Mouse (Mus musculus) limb, embryonic 14.5 days (tissue): Measurements from ENCODE around the gene Gm4756. TPM values are rescaled to one million over a fixed set of nuclear protein-coding genes. Genes with fewer than 3 reads are reported as not detected.

Experiments used
- ATAC-seq: fragments of 200-750 bp; cut with Nextera tagmentation; 2 replicates; pipeline ENCODE4 v1.8.0; 2017; ENCODE audit warnings: low read depth, moderate number of reproducible peaks, moderate TSS enrichment; ENCODE audit not compliant: low FRiP score
- DNase-seq: peaks from one replicate; pipeline ENCODE4 v3.0.0-alpha.2; 2015; ENCODE audit warnings: low spot score
- H3K27ac ChIP-seq: fragments of 300-500 bp; sonication (generic); replicated peaks from 2 replicates; pipeline ENCODE4 v1.5.1; 2014; ENCODE audit warnings: low read depth, mild to moderate bottlenecking, low read length, moderate library complexity, mixed read lengths
- H3K27me3 ChIP-seq: fragments of 300-500 bp; sonication (generic); 2 replicates; pipeline ENCODE4 v1.6.1; 2014; ENCODE audit warnings: low read length, mixed read lengths; ENCODE audit not compliant: control insufficient read depth, insufficient read depth
- H3K36me3 ChIP-seq: fragments of 300-500 bp; sonication (generic); 2 replicates; pipeline ENCODE4 v1.6.1; 2014; ENCODE audit warnings: mild to moderate bottlenecking, low read length, moderate library complexity, mixed read lengths; ENCODE audit not compliant: control insufficient read depth, insufficient read depth
- H3K4me1 ChIP-seq: fragments of 300-500 bp; sonication (generic); 2 replicates; pipeline ENCODE4 v1.6.1; 2014; ENCODE audit warnings: antibody characterized with exemption, low read length, mixed read lengths; ENCODE audit not compliant: control insufficient read depth, insufficient read depth
- H3K4me2 ChIP-seq: fragments of 300-500 bp; sonication (generic); replicated peaks from 2 replicates; pipeline ENCODE4 v1.6.1; 2014; ENCODE audit warnings: low read depth, mild to moderate bottlenecking, low read length, moderate library complexity; ENCODE audit not compliant: severe bottlenecking
- H3K4me3 ChIP-seq: fragments of 300-500 bp; sonication (generic); replicated peaks from 2 replicates; pipeline ENCODE4 v1.5.1; 2014; ENCODE audit warnings: low read length
- H3K9ac ChIP-seq: fragments of 300-500 bp; sonication (generic); 2 replicates; pipeline ENCODE4 v1.6.1; 2014; ENCODE audit warnings: mild to moderate bottlenecking, low read depth, low read length, moderate library complexity; ENCODE audit not compliant: severe bottlenecking
- H3K9me3 ChIP-seq: fragments of 300-500 bp; sonication (generic); 2 replicates; pipeline ENCODE4 v1.6.1; 2016; ENCODE audit warnings: low read length; ENCODE audit not compliant: control insufficient read depth
- POLR2A ChIP-seq: fragments of 200-500 bp; IDR thresholded peaks from 2 replicates; pipeline ENCODE4 v1.8.0; 2012; ENCODE audit warnings: inconsistent platforms, mild to moderate bottlenecking, moderate library complexity, borderline replicate concordance; ENCODE audit not compliant: insufficient read depth, insufficient read length; ENCODE audit errors: extremely low read depth
- WGBS: fragments of 180-500 bp; shearing (Covaris S2); extraction: QIAGEN DNeasy Blood & Tissue Kit; methylation state at CpG from one replicate; pipeline ENCODE4 v1.1.7; 2014; 5-methylcytosine and 5-hydroxymethylcytosine counted together
- polyA plus RNA-seq, 2 experiments: library from polyadenylated mRNA; depleted of rRNA in 1 of 2; stranded (reverse) in 1 of 2; unstranded in 1 of 2; fragments of >200 nt; fragmentation: Nextera tagmentation in 1 of 2; extraction: Ambion mirVana in 1 of 2; gene quantifications; 2 replicates each; pipeline versions ENCODE4 v1.2.1 to v1.2.3; 2012 to 2014

Gm4756 gene
- polyA plus RNA-seq, 2 experiments = not detected

DNA sequence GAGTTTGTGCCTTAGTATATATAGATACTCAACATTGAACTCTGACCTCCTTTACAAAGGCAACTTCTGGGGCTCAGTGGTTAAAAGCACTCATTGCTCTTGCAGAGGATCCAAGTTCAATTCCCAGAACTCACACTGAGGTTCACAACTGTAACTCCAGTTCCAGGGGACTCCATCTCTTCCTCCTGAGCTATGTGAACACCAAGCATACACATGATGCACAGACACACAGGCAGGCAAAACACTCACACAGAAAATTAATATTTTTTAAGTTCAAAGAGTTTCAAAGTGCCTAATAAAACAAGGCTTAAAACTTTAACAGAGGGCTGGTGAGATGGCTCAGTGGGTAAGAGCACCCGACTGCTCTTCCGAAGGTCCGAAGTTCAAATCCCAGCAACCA lies 34.2 kb upstream of the Gm4756 start:
- DNase-seq (no peak), ATAC-seq (no peak)
- no peak overlapping the region for H3K4me2 ChIP-seq
- no peaks in the 10 kb centered on the region for H3K9me3 ChIP-seq
- no peaks in the 10 kb centered on the region for H3K36me3 ChIP-seq
- no peak overlapping the region for H3K27ac ChIP-seq
- 93% methylated on average over 3 of the region's 3 CpGs for WGBS
- H3K4me3 ChIP-seq = no peak overlapping the region
- no peaks in the 10 kb centered on the region for H3K27me3 ChIP-seq
- no peaks in the 10 kb centered on the region for H3K4me1 ChIP-seq
- H3K9ac ChIP-seq = no peak overlapping the region
- no peak for TF ChIP-seq POLR2A

DNA sequence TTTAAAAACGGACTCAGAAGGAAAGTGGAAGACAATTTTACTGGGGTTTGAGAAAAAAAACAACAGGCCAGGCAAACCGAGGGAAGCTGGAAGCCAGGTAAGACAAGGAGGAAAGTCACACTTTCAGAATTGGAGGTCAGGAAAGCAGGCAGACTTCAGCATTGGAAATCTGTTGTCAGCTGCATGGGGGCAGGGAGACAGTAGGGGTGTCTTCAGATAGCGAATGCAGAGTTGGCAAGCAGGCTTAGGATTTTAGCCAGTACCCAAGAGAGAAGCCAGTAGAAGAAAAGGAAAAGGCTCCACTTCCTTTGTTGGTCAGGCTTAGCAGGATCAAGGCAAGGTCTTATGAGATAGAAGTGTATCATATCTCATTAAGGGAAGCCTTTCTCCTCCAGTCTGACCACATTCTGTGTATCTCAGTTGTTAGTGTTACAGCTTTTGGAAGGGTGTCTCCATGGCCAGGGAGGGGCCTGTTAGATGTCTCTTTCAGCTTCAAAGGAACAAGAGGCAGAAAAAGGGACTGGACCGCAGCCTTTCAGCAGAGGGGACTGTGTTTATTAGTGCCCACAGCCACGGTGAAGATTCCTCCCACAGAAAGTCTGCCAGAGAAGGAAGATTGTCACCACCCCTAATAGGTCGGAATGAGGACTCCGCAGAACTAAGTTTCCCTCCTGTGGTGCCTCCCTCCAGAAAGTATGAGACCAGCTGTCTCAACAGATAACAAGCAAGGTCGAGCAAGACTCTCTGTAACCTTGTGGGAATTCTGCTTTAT lies 33.2 kb upstream of the Gm4756 start:
- H3K27me3 ChIP-seq = no peaks in the 10 kb centered on the region
- DNase-seq = no peak
- H3K9ac ChIP-seq = no peak overlapping the region
- no peaks in the 10 kb centered on the region for H3K9me3 ChIP-seq
- WGBS = 54% methylated on average over 8 of the region's 8 CpGs
- H3K27ac ChIP-seq = no peak overlapping the region
- no peak overlapping the region for H3K4me2 ChIP-seq
- no peak overlapping the region for H3K4me3 ChIP-seq
- H3K36me3 ChIP-seq = no peaks in the 10 kb centered on the region
- no peak for TF ChIP-seq POLR2A
- no peak for ATAC-seq
- no peaks in the 10 kb centered on the region for H3K4me1 ChIP-seq

DNA sequence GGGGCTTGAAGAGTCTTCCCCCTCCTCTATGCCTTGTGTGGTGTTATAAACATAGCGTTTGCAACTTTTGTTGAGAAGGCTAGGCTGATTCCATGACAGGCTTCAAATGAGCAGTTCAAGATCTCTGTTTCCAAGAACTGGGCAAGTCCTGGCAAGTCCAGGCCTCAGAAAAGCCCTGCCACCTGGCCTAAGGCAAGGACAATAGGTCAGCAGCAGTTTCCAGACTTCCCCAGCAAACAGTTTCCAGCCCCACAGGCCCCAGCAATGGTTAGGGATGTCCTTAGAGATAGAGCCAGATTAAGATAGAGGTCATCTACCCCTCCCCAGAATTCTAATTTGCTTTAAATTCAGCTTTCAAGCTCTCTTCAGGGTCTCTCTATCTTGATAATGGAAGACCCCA lies 32.5 kb upstream of the Gm4756 start:
- Histone ChIP-seq H3K27me3 (no peaks in the 10 kb centered on the region), H3K9me3 (no peaks in the 10 kb centered on the region), H3K27ac (no peak overlapping the region), H3K9ac (no peak overlapping the region), H3K4me2 (no peak overlapping the region), H3K36me3 (no peaks in the 10 kb centered on the region), H3K4me1 (no peaks in the 10 kb centered on the region), H3K4me3 (no peak overlapping the region)
- ATAC-seq (no peak), DNase-seq (no peak)
- TF ChIP-seq POLR2A = no peak
- 96% methylated on average over 1 of the region's 1 CpGs for WGBS

DNA sequence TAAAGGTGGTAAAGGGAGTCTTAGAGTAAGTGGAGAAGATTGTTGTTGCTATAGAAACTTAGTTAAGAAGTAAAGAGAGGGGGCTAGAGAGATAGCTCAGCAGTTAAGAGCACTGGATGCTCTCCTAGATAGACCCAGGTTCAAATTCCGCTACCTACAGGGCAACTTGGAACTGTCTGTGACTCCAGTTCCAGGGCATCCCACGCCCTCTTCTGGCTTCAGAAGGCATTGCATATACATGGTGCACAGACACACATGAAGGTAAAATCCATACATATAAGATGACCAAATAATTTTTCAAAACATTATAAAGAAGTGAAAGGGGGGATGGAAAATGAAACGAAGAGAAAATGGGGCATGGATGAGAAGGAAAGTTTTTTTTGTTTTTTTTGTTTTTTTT lies 30.2 kb upstream of the Gm4756 start:
- Histone ChIP-seq H3K36me3 (no peaks in the 10 kb centered on the region), H3K4me2 (no peak overlapping the region), H3K4me1 (0 out of 2 replicates have a peak, but pooled peaks cover 2% of the 10 kb centered on the region), H3K27me3 (no peaks in the 10 kb centered on the region), H3K4me3 (no peak overlapping the region), H3K27ac (no peak overlapping the region), H3K9me3 (no peaks in the 10 kb centered on the region), H3K9ac (no peak overlapping the region)
- no peak for TF ChIP-seq POLR2A
- WGBS = 73% methylated on average over 3 of the region's 3 CpGs
- ATAC-seq = no peak
- DNase-seq = no peak

DNA sequence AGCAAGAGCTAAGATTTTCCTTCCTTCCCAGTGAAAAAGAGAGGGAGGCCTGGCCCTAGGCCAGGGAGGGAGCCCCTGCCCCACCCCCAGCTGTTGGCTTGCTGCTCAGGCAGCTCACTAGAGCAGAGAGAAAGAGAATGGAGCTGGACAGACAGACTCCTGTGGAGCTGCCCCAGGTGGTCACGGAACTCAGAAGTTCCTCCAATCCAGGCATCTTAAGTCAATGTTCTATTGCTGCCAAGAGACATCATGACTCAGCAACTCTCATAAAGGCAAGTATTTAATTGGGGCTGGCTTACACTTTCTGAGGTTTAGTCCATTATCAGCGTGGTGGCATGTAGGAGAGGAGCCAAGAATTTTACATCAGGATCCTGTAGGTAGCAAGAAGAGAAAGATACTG lies 25.4 kb upstream of the Gm4756 start:
- no peaks in the 10 kb centered on the region for H3K36me3 ChIP-seq
- H3K27me3 ChIP-seq = no peaks in the 10 kb centered on the region
- DNase-seq (no peak), ATAC-seq (no peak)
- WGBS = 67% methylated on average over 2 of the region's 2 CpGs
- H3K4me3 ChIP-seq = no peak overlapping the region
- H3K27ac ChIP-seq = no peak overlapping the region
- TF ChIP-seq POLR2A = no peak
- no peaks in the 10 kb centered on the region for H3K9me3 ChIP-seq
- H3K4me1 ChIP-seq = 0 out of 2 replicates have a peak, but pooled peaks cover 2% of the 10 kb centered on the region
- no peak overlapping the region; the same call in 1 of the 2 replicates for H3K4me2 ChIP-seq
- H3K9ac ChIP-seq = no peak overlapping the region
